Mouse (Mus musculus) left cerebral cortex, adult 2 months (tissue): Measurements from ENCODE around the gene Gm29609. TPM values are rescaled to one million over a fixed set of nuclear protein-coding genes. Genes with fewer than 3 reads are reported as not detected.

ENCODE experiments used
- DNase-seq, 2 experiments: peaks; one replicate each; pipeline ENCODE4 v3.0.0; 2021 to 2022; ENCODE audit warnings: low spot score in 2 of 2, mixed read lengths in 1 of 2; ENCODE audit errors: extremely low spot score in 1 of 2
- H3K27ac ChIP-seq: fragments of 200-600 bp; 2 replicates; pipeline ENCODE4 v1.8.1; 2022
- H3K4me3 ChIP-seq: fragments of 200-600 bp; 2 replicates; pipeline ENCODE4 v1.8.1; 2022
- CTCF ChIP-seq: fragments of 200-600 bp; IDR thresholded peaks from 2 replicates; pipeline ENCODE4 v1.8.1; 2022; ENCODE audit warnings: antibody characterized with exemption, mild to moderate bottlenecking, moderate library complexity
- intact Hi-C: fragments of 180-260 bp; cut with DNase I; formaldehyde crosslinking; loops from one replicate; pipeline ENCODE4 v1.15.1; 2025
- total RNA-seq, 2 experiments: library from RNA; stranded (reverse); gene quantifications; 2 replicates each; pipeline ENCODE4 v1.2.3; 2021

Gene Gm29609
- total RNA-seq, 2 experiments from 2014 or later = 3.0 to 3.2 TPM

- H3K27ac ChIP-seq = no peak overlapping the region
- no peak for TF ChIP-seq CTCF
- intact Hi-C loops = no loop called here
- no peak overlapping the region for H3K4me3 ChIP-seq
- no peak for DNase-seq
Observed at GRCm38 (mm10) chr5:31168630-31169029, 11.1 kb downstream of the Gm29609 start.

- no peak overlapping the region for H3K4me3 ChIP-seq
- DNase-seq = no peak
- intact Hi-C loops = no loop called here
- no peak for TF ChIP-seq CTCF
- H3K27ac ChIP-seq = no peak overlapping the region
Observed at GRCm38 (mm10) chr5:31164878-31165277, 14.8 kb downstream of the Gm29609 start.

GRCm38 (mm10) chr5:31162462-31162861 lies 17.2 kb downstream of the Gm29609 start:
- no peak overlapping the region for H3K4me3 ChIP-seq
- intact Hi-C loops = no loop called here
- no peak for DNase-seq
- H3K27ac ChIP-seq = no peak overlapping the region
- TF ChIP-seq CTCF = no peak

GRCm38 (mm10) chr5:31154152-31154553 lies 25.6 kb downstream of the Gm29609 start, which contains the start of gene Mpv17:
TSS of gene Mpv17 (minus strand) at chr5:31154251.
- H3K27ac ChIP-seq = peak within 1 kb of the TSS; percentile 86
- intact Hi-C loops = loop anchor here (1.0 kb wide), 1 partner anchor 25 kb away; the partner anchor contains the start of gene Gm29609
- peak; percentile 80 to 82 for DNase-seq
- TF ChIP-seq CTCF = no peak
- peak within 1 kb of the TSS; percentile 88 for H3K4me3 ChIP-seq

- intact Hi-C loops = loop anchor here (1.0 kb wide), 1 partner anchor 26 kb away; the partner anchor contains the start of gene Gm29609
- no peak for DNase-seq
- Histone ChIP-seq H3K27ac (peak overlapping the region; percentile 86), H3K4me3 (peak overlapping the region; percentile 88)
- no peak for TF ChIP-seq CTCF
Observed at GRCm38 (mm10) chr5:31153516-31154151, 26.1 kb downstream of the Gm29609 start.

- H3K27ac ChIP-seq = no peak overlapping the region
- no peak for DNase-seq
- no peak; the same call in 1 of the 2 replicates for TF ChIP-seq CTCF
- intact Hi-C loops = no loop called here
- H3K4me3 ChIP-seq = no peak overlapping the region
Observed at GRCm38 (mm10) chr5:31151746-31152145, 28.0 kb downstream of the Gm29609 start.

GRCm38 (mm10) chr5:31149781-31150180 lies 29.9 kb downstream of the Gm29609 start:
- Histone ChIP-seq H3K4me3 (no peak overlapping the region), H3K27ac (no peak overlapping the region)
- no peak for TF ChIP-seq CTCF
- DNase-seq = no peak
- intact Hi-C loops = no loop called here

- H3K4me3 ChIP-seq = no peak overlapping the region
- intact Hi-C loops = no loop called here
Observed at GRCm38 (mm10) chr5:31138968-31139425, 40.7 kb downstream of the Gm29609 start.

GRCm38 (mm10) chr5:31138241-31138967 lies 41.3 kb downstream of the Gm29609 start, which contains the start of gene Ucn:
TSS of gene Ucn (minus strand) at chr5:31138829.
- no peak for DNase-seq
- Histone ChIP-seq H3K4me3 (peak within 1 kb of the TSS; percentile 36), H3K27ac (no peak within 1 kb of the TSS)
- TF ChIP-seq CTCF = no peak
- intact Hi-C loops = no loop called here

More at GRCm38 (mm10) chr5:31138968-31139425, 40.7 kb downstream of the Gm29609 start:
- no peak for DNase-seq
- TF ChIP-seq CTCF = no peak
- no peak overlapping the region for H3K27ac ChIP-seq

GRCm38 (mm10) chr5:31137658-31138057 lies 42.1 kb downstream of the Gm29609 start:
- no peak for TF ChIP-seq CTCF
- H3K4me3 ChIP-seq = peak overlapping the region; percentile 36
- no peak overlapping the region for H3K27ac ChIP-seq
- no peak for DNase-seq
- intact Hi-C loops = no loop called here

- TF ChIP-seq CTCF = peak; percentile 13; the same call in 1 of the 2 replicates
- peak overlapping the region; percentile 36; the same call in 1 of the 2 replicates for H3K4me3 ChIP-seq
- peak in 1 of 2 experiments; percentile 14 for DNase-seq
- H3K27ac ChIP-seq = no peak overlapping the region
- intact Hi-C loops = no loop called here
Observed at GRCm38 (mm10) chr5:31136730-31137424, 42.8 kb downstream of the Gm29609 start.
